Mouse (Mus musculus): ENCODE measurements at regions not wholly inside any gene's neighbourhood (a gene's known extent, or its start where the extent isn't known, plus 50 kb on each side); places are given as distances from the start of the nearest gene placed in this dataset.

DNA sequence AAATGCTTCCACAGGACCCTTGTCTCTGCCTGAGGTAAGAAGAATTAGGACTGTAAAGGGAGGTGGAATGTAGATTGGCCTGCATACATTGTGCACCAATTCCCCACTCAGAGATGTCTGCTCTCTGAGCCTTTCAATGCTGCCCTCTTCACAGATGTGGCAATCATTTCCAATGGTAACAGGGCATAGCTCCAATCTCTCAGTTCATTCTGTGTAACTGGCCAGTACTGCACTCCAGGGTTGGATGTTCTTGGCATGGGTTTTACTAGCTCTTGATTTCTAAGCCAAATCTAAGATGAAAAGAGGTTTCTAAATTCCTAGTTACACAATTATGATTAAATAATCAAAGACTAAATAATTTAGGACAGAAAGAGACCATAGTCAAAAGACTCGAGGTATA is 1439.8 kb upstream of the Lrrc6 start:
- no peak overlapping the region for H3K4me2 ChIP-seq (ENCODE audit: low read depth, low read length)
- 74% methylated on average over 1 of the region's 1 CpGs for WGBS
- ATAC-seq (ENCODE audit: insufficient read depth, low read depth) (no peak), DNase-seq (ENCODE audit: low spot score) (no peak)
- H3K9ac ChIP-seq (replicated peaks; ENCODE audit: low read depth, low read length), result no peak overlapping the region
- no peak overlapping the region for H3K4me3 ChIP-seq (ENCODE audit: low read depth, low read length)
- H3K27ac ChIP-seq (ENCODE audit: low read depth), result no peak overlapping the region
- no peaks in the 10 kb centered on the region for H3K27me3 ChIP-seq (ENCODE audit: control insufficient read depth, insufficient read depth, low read length)
- TF ChIP-seq EP300 (IDR thresholded peaks at IDR 0.05; ENCODE audit: low read depth) (no peak), CTCF (IDR thresholded peaks at IDR 0.05; ENCODE audit: low read depth) (no peak)
- H3K9me3 ChIP-seq (replicated peaks; ENCODE audit: control insufficient read depth, low read length), result no peaks in the 10 kb centered on the region
- H3K4me1 ChIP-seq (ENCODE audit: control insufficient read depth, insufficient read depth), result no peaks in the 10 kb centered on the region
- H3K36me3 ChIP-seq (replicated peaks; ENCODE audit: control insufficient read depth, insufficient read depth, low read length), result no peaks in the 10 kb centered on the region

GRCm38 (mm10) chr15:67924885-67925284 is 1424.2 kb upstream of the Lrrc6 start:
- TF ChIP-seq EP300 (IDR thresholded peaks at IDR 0.05; ENCODE audit: low read depth) (no peak), CTCF (IDR thresholded peaks at IDR 0.05; ENCODE audit: low read depth) (no peak)
- Histone ChIP-seq H3K27me3 (ENCODE audit: control insufficient read depth, insufficient read depth, low read length) (no peaks in the 10 kb centered on the region), H3K9me3 (replicated peaks; ENCODE audit: control insufficient read depth, low read length) (no peaks in the 10 kb centered on the region), H3K4me1 (ENCODE audit: control insufficient read depth, insufficient read depth) (no peaks in the 10 kb centered on the region), H3K9ac (replicated peaks; ENCODE audit: low read depth, low read length) (no peak overlapping the region), H3K4me3 (ENCODE audit: low read depth, low read length) (no peak overlapping the region), H3K27ac (ENCODE audit: low read depth) (no peak overlapping the region), H3K4me2 (ENCODE audit: low read depth, low read length) (no peak overlapping the region), H3K36me3 (replicated peaks; ENCODE audit: control insufficient read depth, insufficient read depth, low read length) (no peaks in the 10 kb centered on the region)
- 61% methylated on average over 2 of the region's 2 CpGs for WGBS
- DNase-seq (ENCODE audit: low spot score), result no peak
- ATAC-seq (ENCODE audit: insufficient read depth, low read depth), result no peak

GRCm38 (mm10) chr15:67907034-67907433 is 1406.3 kb upstream of the Lrrc6 start:
- no peaks in the 10 kb centered on the region for H3K36me3 ChIP-seq (replicated peaks; ENCODE audit: control insufficient read depth, insufficient read depth, low read length)
- no peak overlapping the region for H3K9ac ChIP-seq (replicated peaks; ENCODE audit: low read depth, low read length)
- 57% methylated on average over 2 of the region's 2 CpGs for WGBS
- no peaks in the 10 kb centered on the region for H3K27me3 ChIP-seq (ENCODE audit: control insufficient read depth, insufficient read depth, low read length)
- DNase-seq (ENCODE audit: low spot score) (no peak), ATAC-seq (ENCODE audit: insufficient read depth, low read depth) (no peak)
- no peaks in the 10 kb centered on the region; the same call in 1 of the 2 replicates for H3K9me3 ChIP-seq (replicated peaks; ENCODE audit: control insufficient read depth, low read length)
- H3K4me3 ChIP-seq (ENCODE audit: low read depth, low read length), result no peak overlapping the region
- no peak overlapping the region for H3K4me2 ChIP-seq (ENCODE audit: low read depth, low read length)
- no peak overlapping the region for H3K27ac ChIP-seq (ENCODE audit: low read depth)
- TF ChIP-seq CTCF (IDR thresholded peaks at IDR 0.05; ENCODE audit: low read depth) (no peak), EP300 (IDR thresholded peaks at IDR 0.05; ENCODE audit: low read depth) (no peak)
- H3K4me1 ChIP-seq (ENCODE audit: control insufficient read depth, insufficient read depth), result no peaks in the 10 kb centered on the region

GRCm38 (mm10) chr15:67905279-67905678 is 1404.6 kb upstream of the Lrrc6 start:
- TF ChIP-seq EP300 (IDR thresholded peaks at IDR 0.05; ENCODE audit: low read depth), result no peak
- TF ChIP-seq CTCF (IDR thresholded peaks at IDR 0.05; ENCODE audit: low read depth), result no peak
- no peak for DNase-seq (ENCODE audit: low spot score)
- H3K4me2 ChIP-seq (ENCODE audit: low read depth, low read length), result no peak overlapping the region
- ATAC-seq (ENCODE audit: insufficient read depth, low read depth), result no peak
- H3K4me3 ChIP-seq (ENCODE audit: low read depth, low read length), result no peak overlapping the region
- no peaks in the 10 kb centered on the region; the same call in 1 of the 2 replicates for H3K9me3 ChIP-seq (replicated peaks; ENCODE audit: control insufficient read depth, low read length)
- no peaks in the 10 kb centered on the region for H3K27me3 ChIP-seq (ENCODE audit: control insufficient read depth, insufficient read depth, low read length)
- H3K27ac ChIP-seq (ENCODE audit: low read depth), result no peak overlapping the region
- no peaks in the 10 kb centered on the region for H3K4me1 ChIP-seq (ENCODE audit: control insufficient read depth, insufficient read depth)
- H3K36me3 ChIP-seq (replicated peaks; ENCODE audit: control insufficient read depth, insufficient read depth, low read length), result no peaks in the 10 kb centered on the region
- WGBS, result 62% methylated on average over 1 of the region's 1 CpGs
- no peak overlapping the region for H3K9ac ChIP-seq (replicated peaks; ENCODE audit: low read depth, low read length)

DNA sequence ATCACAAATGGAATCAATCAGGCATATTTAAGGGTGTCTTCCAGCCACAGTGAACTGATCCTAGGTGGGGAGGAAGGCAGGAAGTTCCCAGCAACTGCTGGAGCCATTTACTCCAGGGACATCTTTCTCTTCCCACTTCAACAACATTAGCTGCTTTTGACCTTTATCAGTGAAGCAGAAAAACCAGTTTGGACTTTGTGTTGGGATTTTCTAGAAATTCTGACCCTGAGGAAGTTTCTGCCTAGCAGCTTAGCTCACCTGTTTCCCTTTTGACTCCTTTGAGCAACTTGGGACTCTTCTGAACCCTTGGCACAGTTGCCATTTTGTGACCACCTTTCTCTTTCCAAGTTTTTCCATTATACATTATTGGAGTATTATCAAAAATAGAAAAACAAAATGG is 1403.9 kb upstream of the Lrrc6 start:
- no peak overlapping the region for H3K27ac ChIP-seq (ENCODE audit: low read depth)
- no peaks in the 10 kb centered on the region; the same call in 1 of the 2 replicates for H3K9me3 ChIP-seq (replicated peaks; ENCODE audit: control insufficient read depth, low read length)
- DNase-seq (ENCODE audit: low spot score), result no peak
- H3K9ac ChIP-seq (replicated peaks; ENCODE audit: low read depth, low read length), result no peak overlapping the region
- TF ChIP-seq CTCF (IDR thresholded peaks at IDR 0.05; ENCODE audit: low read depth) (no peak), EP300 (IDR thresholded peaks at IDR 0.05; ENCODE audit: low read depth) (no peak)
- no peaks in the 10 kb centered on the region for H3K4me1 ChIP-seq (ENCODE audit: control insufficient read depth, insufficient read depth)
- H3K27me3 ChIP-seq (ENCODE audit: control insufficient read depth, insufficient read depth, low read length), result no peaks in the 10 kb centered on the region
- no peak overlapping the region for H3K4me2 ChIP-seq (ENCODE audit: low read depth, low read length)
- ATAC-seq (ENCODE audit: insufficient read depth, low read depth), result no peak
- H3K4me3 ChIP-seq (ENCODE audit: low read depth, low read length), result no peak overlapping the region
- H3K36me3 ChIP-seq (replicated peaks; ENCODE audit: control insufficient read depth, insufficient read depth, low read length), result no peaks in the 10 kb centered on the region

DNA sequence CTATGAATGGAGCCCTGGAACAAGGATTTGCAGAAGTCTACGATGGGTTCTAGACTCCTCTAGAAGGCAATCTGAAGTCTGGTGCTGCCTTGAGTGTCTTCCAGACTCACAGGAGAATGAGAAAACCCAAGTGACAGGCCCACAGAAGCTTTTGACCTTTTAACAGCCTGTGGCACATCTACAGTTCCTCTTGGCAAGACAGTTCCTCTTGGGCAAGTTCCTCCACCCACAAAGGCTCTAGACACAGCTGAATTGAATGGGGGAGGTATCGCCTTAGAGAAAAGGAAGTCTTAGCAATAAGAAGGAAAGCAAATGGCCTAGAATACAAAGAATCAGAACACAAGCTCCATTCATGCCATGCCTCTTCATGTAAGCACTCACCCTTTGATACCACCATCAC is 1402.3 kb upstream of the Lrrc6 start:
- Histone ChIP-seq H3K4me2 (ENCODE audit: low read depth, low read length) (no peak overlapping the region), H3K9me3 (replicated peaks; ENCODE audit: control insufficient read depth, low read length) (no peaks in the 10 kb centered on the region), H3K9ac (replicated peaks; ENCODE audit: low read depth, low read length) (no peak overlapping the region), H3K4me1 (ENCODE audit: control insufficient read depth, insufficient read depth) (no peaks in the 10 kb centered on the region), H3K27me3 (ENCODE audit: control insufficient read depth, insufficient read depth, low read length) (no peaks in the 10 kb centered on the region), H3K36me3 (replicated peaks; ENCODE audit: control insufficient read depth, insufficient read depth, low read length) (no peaks in the 10 kb centered on the region), H3K27ac (ENCODE audit: low read depth) (no peak overlapping the region), H3K4me3 (ENCODE audit: low read depth, low read length) (no peak overlapping the region)
- TF ChIP-seq EP300 (IDR thresholded peaks at IDR 0.05; ENCODE audit: low read depth) (no peak), CTCF (IDR thresholded peaks at IDR 0.05; ENCODE audit: low read depth) (no peak)
- 92% methylated on average over 2 of the region's 2 CpGs for WGBS
- DNase-seq (ENCODE audit: low spot score), result no peak
- no peak for ATAC-seq (ENCODE audit: insufficient read depth, low read depth)

Measured in heart, postnatal 0 days (tissue).